Mouse (Mus musculus) liver, postnatal 0 days (tissue): ENCODE measurements at regions not wholly inside any gene's neighbourhood (a gene's known extent, or its start where the extent isn't known, plus 50 kb on each side); places are given as distances from the start of the nearest gene placed in this dataset.

ENCODE experiments used
- CTCF ChIP-seq: sonication (generic); IDR thresholded peaks from 2 replicates; pipeline ENCODE4 v1.5.1; 2016; ENCODE audit warnings: antibody characterized with exemption, low read depth
- EP300 ChIP-seq: IDR thresholded peaks from 2 replicates; pipeline ENCODE4 v1.6.1; 2016; ENCODE audit warnings: antibody characterized with exemption, low read depth, mild to moderate bottlenecking

DNA sequence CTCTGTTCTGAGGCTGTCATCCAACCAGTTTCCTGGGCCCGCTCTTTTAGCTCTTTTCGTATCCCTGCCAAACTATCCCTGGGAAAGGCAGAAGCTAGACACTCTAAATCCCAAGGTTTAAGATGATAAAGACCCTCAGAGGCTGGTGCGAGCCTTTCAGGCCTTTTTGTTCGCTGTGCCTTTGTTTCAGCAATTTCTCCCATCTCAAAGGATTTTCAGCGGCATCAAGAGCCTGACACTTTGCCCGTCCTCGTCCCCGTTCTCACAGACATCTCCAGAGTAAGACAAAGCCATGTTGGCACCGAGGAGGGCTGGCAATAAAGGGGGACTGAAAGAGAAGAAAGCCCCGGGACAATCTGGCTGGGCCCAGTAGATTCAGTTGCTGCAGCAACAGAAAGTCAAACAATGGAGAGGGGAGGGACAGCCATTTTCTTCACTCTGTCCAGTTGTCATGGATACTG, 190.2 kb upstream of the Rgma start:
- no peak for TF ChIP-seq CTCF
- TF ChIP-seq EP300, result no peak
